In genomic region chr5:13509163-13509562, GRCm38 (mm10) we compare ENCODE assay signal across 17 mouse cellular contexts.
"Had no signal": no experiment of that assay in that cellular context is flagged by ENCODE, and none has a peak within 500 bp of the region (broad histone marks: within the 10 kb centered on the region; RNA-seq: fewer than 3 reads in every experiment).

No protein-coding gene starts in this region.

- H3K4me1 ChIP-seq: liver, embryonic 15.5 days; lung, embryonic 15.5 days; midbrain, embryonic 12.5 days; neural tube, embryonic 12.5 days; stomach, embryonic 15.5 days had no signal

- H3K36me3 ChIP-seq: liver, embryonic 15.5 days; lung, embryonic 15.5 days; midbrain, embryonic 12.5 days; neural tube, embryonic 12.5 days; stomach, embryonic 15.5 days had no signal

- H3K4me3 ChIP-seq: liver, embryonic 15.5 days; lung, embryonic 15.5 days; midbrain, embryonic 12.5 days; neural tube, embryonic 12.5 days; stomach, embryonic 15.5 days had no signal

- ATAC-seq: liver, postnatal 0 days; lung, postnatal 0 days; midbrain, embryonic 16.5 days had no signal

- H3K27ac ChIP-seq: liver, embryonic 15.5 days; lung, embryonic 15.5 days; macrophage; midbrain, embryonic 12.5 days; neural tube, embryonic 12.5 days; stomach, embryonic 15.5 days; stomach, postnatal 0 days had no signal

- H3K27me3 ChIP-seq: liver, embryonic 15.5 days; lung, embryonic 15.5 days; neural tube, embryonic 12.5 days; stomach, embryonic 15.5 days had no signal

- DNase-seq: liver, postnatal 0 days; lung, adult 2 months; lung, postnatal 14 days; lung, postnatal 36 days; midbrain, embryonic 14.5 days; right cerebral cortex, postnatal 14 days; thymus, adult 2 months; thymus, postnatal 36 days had no signal

- H3K4me2 ChIP-seq: liver, embryonic 15.5 days; lung, embryonic 15.5 days; midbrain, embryonic 12.5 days; neural tube, embryonic 12.5 days; stomach, embryonic 15.5 days had no signal

- H3K9ac ChIP-seq: liver, embryonic 15.5 days; liver, postnatal 0 days; lung, embryonic 15.5 days; midbrain, embryonic 12.5 days; neural tube, embryonic 12.5 days; stomach, embryonic 15.5 days had no signal

- H3K9me3 ChIP-seq: liver, embryonic 15.5 days; lung, embryonic 15.5 days; midbrain, embryonic 12.5 days; neural tube, embryonic 12.5 days; stomach, embryonic 15.5 days had no signal
